Mouse (Mus musculus) 416B (cell line): ENCODE measurements around the gene H1fx.
"Not testable (repeated sequence)": the region's sequence is repeated elsewhere in the genome, so short reads cannot be mapped to it uniquely, and the experiment has no call there.

Experiments used
- DNase-seq: peaks from one replicate; pipeline ENCODE4 v3.0.0; 2011; ENCODE audit warnings: low read depth

H1fx gene

GRCm38 (mm10) chr6:87980374-87981029 is 935 bp downstream of the H1fx start:
- no peak for DNase-seq

GRCm38 (mm10) chr6:87979728-87980127 is 1.7 kb downstream of the H1fx start:
- DNase-seq, result no peak

- no peak for DNase-seq
These were observed 11.4 kb downstream of the H1fx start for GRCm38 (mm10) chr6:87970041-87970440.

GRCm38 (mm10) chr6:87962457-87962856 is 19.0 kb downstream of the H1fx start:
- not testable (repeated sequence) for DNase-seq

GRCm38 (mm10) chr6:87942179-87942578 is 39.3 kb downstream of the H1fx start:
- no peak for DNase-seq

GRCm38 (mm10) chr6:87938941-87939340 is 42.5 kb downstream of the H1fx start:
- no peak for DNase-seq

GRCm38 (mm10) chr6:87937178-87937788 is 44.2 kb downstream of the H1fx start:
- no peak for DNase-seq

GRCm38 (mm10) chr6:87935037-87935436 is 46.4 kb downstream of the H1fx start:
- peak; percentile 54 for DNase-seq
